Mouse (Mus musculus): Measurements from ENCODE around the gene Mknk2. TPM values are rescaled to one million over a fixed set of nuclear protein-coding genes. Genes with fewer than 3 reads are reported as not detected.
A peak's percentile ranks its signal among the peaks of the same experiment; 100 is the strongest.

Gene Mknk2
- polyA plus RNA-seq, 1 experiment from 2014 or later: 85.1 TPM

- H3K27ac ChIP-seq (ENCODE audit: low read depth, low read length): no peak overlapping the region
- ATAC-seq (replicated peaks; ENCODE audit: low FRiP score) (no peak), DNase-seq (ENCODE audit: low spot score) (peak; percentile 76)
- H3K36me3 ChIP-seq (ENCODE audit: control insufficient read depth, insufficient read depth, low read length): peaks cover under 1% of the 10 kb centered on the region
- no peak overlapping the region for H3K4me3 ChIP-seq (ENCODE audit: low read depth, low read length)
- H3K4me2 ChIP-seq (ENCODE audit: low read depth, low read length, severe bottlenecking): no peak overlapping the region
- no peak overlapping the region for H3K9ac ChIP-seq (ENCODE audit: low read length)
- no peaks in the 10 kb centered on the region for H3K9me3 ChIP-seq (ENCODE audit: control insufficient read depth, low read length)
- WGBS: 40% methylated on average over 5 of the region's 5 CpGs
- H3K4me1 ChIP-seq (replicated peaks; ENCODE audit: control insufficient read depth, insufficient read depth, low read length): peaks cover 2% of the 10 kb centered on the region; the same call in 1 of the 2 replicates
- no peaks in the 10 kb centered on the region for H3K27me3 ChIP-seq (ENCODE audit: control insufficient read depth, insufficient read depth, low read length)
These were observed 16.8 kb downstream of the Mknk2 start for GRCm38 (mm10) chr10:80661149-80661548.

- peak overlapping the region; percentile 18; the same call in 1 of the 2 replicates for H3K27ac ChIP-seq (ENCODE audit: low read depth, low read length)
- no peak overlapping the region for H3K4me3 ChIP-seq (ENCODE audit: low read depth, low read length)
- peaks cover 10% of the 10 kb centered on the region for H3K4me1 ChIP-seq (replicated peaks; ENCODE audit: control insufficient read depth, insufficient read depth, low read length)
- ATAC-seq (replicated peaks; ENCODE audit: low FRiP score): no peak
- no peak overlapping the region for H3K9ac ChIP-seq (ENCODE audit: low read length)
- H3K4me2 ChIP-seq (ENCODE audit: low read depth, low read length, severe bottlenecking): peak overlapping the region; percentile 6; the same call in 1 of the 2 replicates
- WGBS: 16% methylated on average over 10 of the region's 10 CpGs
- H3K9me3 ChIP-seq (ENCODE audit: control insufficient read depth, low read length): no peaks in the 10 kb centered on the region
- H3K27me3 ChIP-seq (ENCODE audit: control insufficient read depth, insufficient read depth, low read length): no peaks in the 10 kb centered on the region
- no peaks in the 10 kb centered on the region for H3K36me3 ChIP-seq (ENCODE audit: control insufficient read depth, insufficient read depth, low read length)
- peak; percentile 82 for DNase-seq (ENCODE audit: low spot score)
These were observed 18.7 kb downstream of the Mknk2 start for GRCm38 (mm10) chr10:80659213-80659612.

- H3K27ac ChIP-seq (ENCODE audit: low read depth, low read length): peak overlapping the region; percentile 18; the same call in 1 of the 2 replicates
- no peak for ATAC-seq (replicated peaks; ENCODE audit: low FRiP score)
- H3K9ac ChIP-seq (ENCODE audit: low read length): no peak overlapping the region
- 78% methylated on average over 4 of the region's 4 CpGs for WGBS
- H3K4me3 ChIP-seq (ENCODE audit: low read depth, low read length): no peak overlapping the region
- no peaks in the 10 kb centered on the region for H3K27me3 ChIP-seq (ENCODE audit: control insufficient read depth, insufficient read depth, low read length)
- no peak overlapping the region for H3K4me2 ChIP-seq (ENCODE audit: low read depth, low read length, severe bottlenecking)
- no peaks in the 10 kb centered on the region for H3K36me3 ChIP-seq (ENCODE audit: control insufficient read depth, insufficient read depth, low read length)
- no peaks in the 10 kb centered on the region for H3K9me3 ChIP-seq (ENCODE audit: control insufficient read depth, low read length)
- DNase-seq (ENCODE audit: low spot score): no peak
- peaks cover 11% of the 10 kb centered on the region for H3K4me1 ChIP-seq (replicated peaks; ENCODE audit: control insufficient read depth, insufficient read depth, low read length)
These were observed 19.1 kb downstream of the Mknk2 start for GRCm38 (mm10) chr10:80658841-80659202.

- Histone ChIP-seq H3K4me3 (ENCODE audit: low read depth, low read length) (no peak overlapping the region), H3K27ac (ENCODE audit: low read depth, low read length) (no peak overlapping the region), H3K4me1 (replicated peaks; ENCODE audit: control insufficient read depth, insufficient read depth, low read length) (peaks cover 11% of the 10 kb centered on the region), H3K9me3 (ENCODE audit: control insufficient read depth, low read length) (no peaks in the 10 kb centered on the region), H3K9ac (ENCODE audit: low read length) (no peak overlapping the region), H3K27me3 (ENCODE audit: control insufficient read depth, insufficient read depth, low read length) (no peaks in the 10 kb centered on the region), H3K4me2 (ENCODE audit: low read depth, low read length, severe bottlenecking) (no peak overlapping the region), H3K36me3 (ENCODE audit: control insufficient read depth, insufficient read depth, low read length) (no peaks in the 10 kb centered on the region)
- no peak for ATAC-seq (replicated peaks; ENCODE audit: low FRiP score)
- 90% methylated on average over 14 of the region's 14 CpGs for WGBS
- DNase-seq (ENCODE audit: low spot score): no peak
These were observed 19.6 kb downstream of the Mknk2 start for GRCm38 (mm10) chr10:80658194-80658840.

- WGBS: 19% methylated on average over 15 of the region's 15 CpGs
- peak within 1 kb of the TSS; percentile 95 for H3K9ac ChIP-seq (ENCODE audit: low read length)
- H3K4me2 ChIP-seq (ENCODE audit: low read depth, low read length, severe bottlenecking): peak within 1 kb of the TSS; percentile 90
- H3K36me3 ChIP-seq (ENCODE audit: control insufficient read depth, insufficient read depth, low read length): no peaks in the 10 kb centered on the region
- H3K4me3 ChIP-seq (ENCODE audit: low read depth, low read length): peak within 1 kb of the TSS; percentile 92
- ATAC-seq (replicated peaks; ENCODE audit: low FRiP score): peak; percentile 49
- no peak for DNase-seq (ENCODE audit: low spot score)
- H3K4me1 ChIP-seq (replicated peaks; ENCODE audit: control insufficient read depth, insufficient read depth, low read length): peaks cover 11% of the 10 kb centered on the region
- H3K27me3 ChIP-seq (ENCODE audit: control insufficient read depth, insufficient read depth, low read length): no peaks in the 10 kb centered on the region
- H3K27ac ChIP-seq (ENCODE audit: low read depth, low read length): peak within 1 kb of the TSS; percentile 81
- H3K9me3 ChIP-seq (ENCODE audit: control insufficient read depth, low read length): no peaks in the 10 kb centered on the region
These were observed 20.9 kb downstream of the Mknk2 start, which contains the start of gene Btbd2 for GRCm38 (mm10) chr10:80656863-80657623. TSS of gene Btbd2 (minus strand) at chr10:80657071.

GRCm38 (mm10) chr10:80656130-80656862 is 21.6 kb downstream of the Mknk2 start:
- H3K4me3 ChIP-seq (ENCODE audit: low read depth, low read length): peak overlapping the region; percentile 92
- H3K27me3 ChIP-seq (ENCODE audit: control insufficient read depth, insufficient read depth, low read length): no peaks in the 10 kb centered on the region
- peak overlapping the region; percentile 90 for H3K4me2 ChIP-seq (ENCODE audit: low read depth, low read length, severe bottlenecking)
- DNase-seq (ENCODE audit: low spot score): peak; percentile 99
- peak; percentile 81 for ATAC-seq (replicated peaks; ENCODE audit: low FRiP score)
- H3K27ac ChIP-seq (ENCODE audit: low read depth, low read length): peak overlapping the region; percentile 81
- no peaks in the 10 kb centered on the region for H3K36me3 ChIP-seq (ENCODE audit: control insufficient read depth, insufficient read depth, low read length)
- H3K9ac ChIP-seq (ENCODE audit: low read length): peak overlapping the region; percentile 95
- peaks cover 11% of the 10 kb centered on the region for H3K4me1 ChIP-seq (replicated peaks; ENCODE audit: control insufficient read depth, insufficient read depth, low read length)
- under 1% methylated on average over 68 of the region's 72 CpGs for WGBS
- no peaks in the 10 kb centered on the region for H3K9me3 ChIP-seq (ENCODE audit: control insufficient read depth, low read length)

- peak; percentile 61 for ATAC-seq (replicated peaks; ENCODE audit: low FRiP score)
- peak overlapping the region; percentile 95 for H3K9ac ChIP-seq (ENCODE audit: low read length)
- no peaks in the 10 kb centered on the region for H3K9me3 ChIP-seq (ENCODE audit: control insufficient read depth, low read length)
- WGBS: 5% methylated on average over 12 of the region's 12 CpGs
- DNase-seq (ENCODE audit: low spot score): no peak
- H3K36me3 ChIP-seq (ENCODE audit: control insufficient read depth, insufficient read depth, low read length): no peaks in the 10 kb centered on the region
- H3K4me1 ChIP-seq (replicated peaks; ENCODE audit: control insufficient read depth, insufficient read depth, low read length): peaks cover 11% of the 10 kb centered on the region
- peak overlapping the region; percentile 90 for H3K4me2 ChIP-seq (ENCODE audit: low read depth, low read length, severe bottlenecking)
- peak overlapping the region; percentile 92 for H3K4me3 ChIP-seq (ENCODE audit: low read depth, low read length)
- H3K27ac ChIP-seq (ENCODE audit: low read depth, low read length): no peak overlapping the region
- no peaks in the 10 kb centered on the region for H3K27me3 ChIP-seq (ENCODE audit: control insufficient read depth, insufficient read depth, low read length)
These were observed 22.3 kb downstream of the Mknk2 start for GRCm38 (mm10) chr10:80655406-80656129.

GRCm38 (mm10) chr10:80654866-80655265 is 23.0 kb downstream of the Mknk2 start:
- H3K36me3 ChIP-seq (ENCODE audit: control insufficient read depth, insufficient read depth, low read length): no peaks in the 10 kb centered on the region
- 90% methylated on average over 6 of the region's 6 CpGs for WGBS
- ATAC-seq (replicated peaks; ENCODE audit: low FRiP score) (no peak), DNase-seq (ENCODE audit: low spot score) (no peak)
- H3K9ac ChIP-seq (ENCODE audit: low read length): peak overlapping the region; percentile 95; the same call in 1 of the 2 replicates
- H3K27me3 ChIP-seq (ENCODE audit: control insufficient read depth, insufficient read depth, low read length): no peaks in the 10 kb centered on the region
- H3K27ac ChIP-seq (ENCODE audit: low read depth, low read length): no peak overlapping the region
- H3K4me1 ChIP-seq (replicated peaks; ENCODE audit: control insufficient read depth, insufficient read depth, low read length): peaks cover 11% of the 10 kb centered on the region
- H3K4me3 ChIP-seq (ENCODE audit: low read depth, low read length): no peak overlapping the region
- peak overlapping the region; percentile 90; the same call in 1 of the 2 replicates for H3K4me2 ChIP-seq (ENCODE audit: low read depth, low read length, severe bottlenecking)
- no peaks in the 10 kb centered on the region for H3K9me3 ChIP-seq (ENCODE audit: control insufficient read depth, low read length)

Measured in forebrain, embryonic 11.5 days (tissue).